Mouse (Mus musculus): ENCODE measurements at regions not wholly inside any gene's neighbourhood (a gene's known extent, or its start where the extent isn't known, plus 50 kb on each side); places are given as distances from the start of the nearest gene placed in this dataset.

DNA sequence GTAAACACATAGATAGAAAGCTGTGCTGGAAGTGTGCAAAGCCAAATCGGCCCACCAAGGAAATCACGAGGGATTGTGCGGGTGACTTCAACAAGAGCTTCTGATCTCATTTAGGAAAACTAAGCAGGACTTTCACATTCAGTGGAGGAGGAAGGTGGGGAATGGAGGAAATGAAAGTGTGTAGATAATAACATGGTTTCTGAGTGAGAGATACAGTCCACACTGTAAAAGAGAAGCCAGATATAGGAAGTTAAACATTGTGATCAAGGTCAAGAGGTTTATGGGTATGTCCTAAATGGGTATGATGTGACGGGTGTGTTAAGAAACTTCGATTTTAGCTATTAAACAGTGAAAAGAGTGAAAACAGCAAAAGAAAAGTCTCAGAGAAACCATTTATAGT, 310.1 kb upstream of the Actbl2 start:
- ATAC-seq (ENCODE audit: insufficient number of reproducible peaks, low FRiP score, low TSS enrichment), result no peak

GRCm38 (mm10) chr13:110960212-110960611, 294.6 kb upstream of the Actbl2 start:
- no peak for ATAC-seq (ENCODE audit: insufficient number of reproducible peaks, low FRiP score, low TSS enrichment)

- no peak; the same call in 1 of the 2 replicates for ATAC-seq (ENCODE audit: insufficient number of reproducible peaks, low FRiP score, low TSS enrichment)
Observed at GRCm38 (mm10) chr13:110967109-110967508, 287.7 kb upstream of the Actbl2 start.

DNA sequence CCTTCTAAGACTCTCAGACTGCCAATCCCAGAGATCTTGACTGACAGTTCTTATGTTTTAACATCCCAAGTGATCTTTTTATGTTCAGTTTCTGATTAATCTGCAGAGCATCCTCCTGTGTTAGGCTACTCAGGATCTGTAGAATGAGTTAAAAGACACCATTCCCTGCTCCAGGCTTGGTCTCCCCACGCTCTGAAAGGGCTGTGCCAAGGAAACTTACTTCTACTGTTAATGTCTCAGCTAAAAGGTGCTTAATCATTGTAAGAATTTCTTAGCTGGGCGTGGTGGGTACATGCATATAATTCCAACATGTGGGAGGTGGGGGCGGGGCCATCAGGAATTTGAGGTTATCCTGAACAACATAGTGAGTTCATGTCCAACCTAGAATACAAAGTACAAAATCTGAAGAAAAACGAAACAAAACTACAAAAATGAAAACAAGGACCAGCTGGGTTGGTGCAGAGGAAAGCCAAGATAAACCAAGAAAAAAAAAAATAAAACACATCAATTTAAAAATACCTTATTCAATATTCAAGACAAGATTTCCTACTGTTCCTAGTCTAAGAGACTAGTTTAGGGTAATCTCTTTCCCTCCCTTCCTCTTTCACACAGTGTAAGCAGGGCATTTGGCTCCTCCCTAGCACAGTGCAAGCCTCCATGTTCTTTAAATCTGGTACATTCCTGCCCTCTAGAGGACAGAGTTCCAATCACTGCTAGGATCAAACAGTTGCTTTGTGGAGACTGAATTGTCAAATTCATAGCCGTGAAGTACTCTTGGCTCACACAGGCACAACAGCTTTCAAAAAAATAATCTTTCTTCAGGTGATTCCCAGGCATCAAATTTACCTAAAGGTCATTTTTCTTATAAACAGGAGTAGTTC, 286.9 kb upstream of the Actbl2 start:
- peak; percentile 92 for ATAC-seq (ENCODE audit: insufficient number of reproducible peaks, low FRiP score, low TSS enrichment)

DNA sequence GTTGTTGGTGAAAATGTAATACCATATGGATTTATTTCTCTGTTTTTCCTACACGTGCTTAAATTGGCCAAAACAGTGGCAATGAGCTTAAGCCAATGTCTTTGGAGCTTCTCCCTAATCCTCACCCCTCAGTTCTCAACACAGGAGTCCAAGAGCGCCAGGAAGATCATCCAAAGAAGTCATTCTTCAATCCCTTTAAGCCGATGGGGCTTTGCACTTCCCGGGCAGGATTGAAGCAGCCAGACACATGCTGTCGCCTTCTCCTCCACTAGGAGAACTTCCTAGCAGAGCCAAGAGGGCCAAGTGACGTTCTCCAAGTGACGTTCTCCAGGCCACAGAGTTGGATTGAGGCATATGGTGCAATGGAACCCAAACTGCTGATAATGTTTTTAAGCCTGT, 286.3 kb upstream of the Actbl2 start:
- ATAC-seq (ENCODE audit: insufficient number of reproducible peaks, low FRiP score, low TSS enrichment), result peak; percentile 57; the same call in 1 of the 2 replicates

GRCm38 (mm10) chr13:110977379-110977778, 277.4 kb upstream of the Actbl2 start:
- ATAC-seq (ENCODE audit: insufficient number of reproducible peaks, low FRiP score, low TSS enrichment), result no peak

GRCm38 (mm10) chr13:110978022-110978421, 276.8 kb upstream of the Actbl2 start:
- ATAC-seq (ENCODE audit: insufficient number of reproducible peaks, low FRiP score, low TSS enrichment), result no peak

- no peak for ATAC-seq (ENCODE audit: insufficient number of reproducible peaks, low FRiP score, low TSS enrichment)
Observed at GRCm38 (mm10) chr13:110990677-110991076, 264.1 kb upstream of the Actbl2 start.

DNA sequence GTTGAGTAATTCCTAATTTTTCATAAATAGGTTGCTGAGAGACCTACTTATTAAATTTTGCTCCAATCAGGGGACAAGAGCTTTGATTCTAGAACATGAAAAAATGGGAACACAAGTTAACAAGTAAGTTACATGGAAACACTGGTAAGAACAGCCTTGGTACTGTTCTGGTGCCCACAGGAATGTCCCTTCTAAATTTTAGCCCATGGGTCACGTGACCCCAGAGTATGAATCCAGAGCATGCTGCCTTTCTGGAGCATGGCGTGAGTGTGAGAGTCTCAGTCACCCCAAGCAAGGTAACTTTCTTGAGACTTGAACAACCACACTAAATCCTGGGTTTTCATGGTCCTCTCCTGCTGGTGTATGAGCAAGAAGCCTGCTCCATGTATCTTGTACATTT, 263.7 kb upstream of the Actbl2 start:
- ATAC-seq (ENCODE audit: insufficient number of reproducible peaks, low FRiP score, low TSS enrichment), result no peak

DNA sequence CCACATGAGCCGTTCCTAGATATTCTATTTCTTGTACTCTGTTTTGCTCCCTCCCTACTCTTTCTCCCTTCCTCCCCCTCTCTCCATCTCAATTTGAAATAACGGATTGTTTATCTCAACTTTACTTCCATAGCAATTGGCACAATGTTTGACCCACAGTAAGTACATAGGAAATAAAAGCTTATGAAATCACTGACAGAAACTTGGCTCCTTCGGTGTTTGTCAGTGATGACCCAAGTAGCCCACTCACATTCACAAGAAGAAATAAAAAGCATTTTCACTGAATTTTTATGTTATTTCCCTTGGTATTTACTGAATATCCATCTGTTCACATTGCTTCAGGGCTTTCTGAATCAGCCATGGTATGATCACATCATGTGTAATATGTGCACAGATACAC, 260.2 kb upstream of the Actbl2 start:
- no peak for ATAC-seq (ENCODE audit: insufficient number of reproducible peaks, low FRiP score, low TSS enrichment)

- ATAC-seq (ENCODE audit: insufficient number of reproducible peaks, low FRiP score, low TSS enrichment), result no peak
Observed at GRCm38 (mm10) chr13:111002670-111003069, 252.1 kb upstream of the Actbl2 start.

DNA sequence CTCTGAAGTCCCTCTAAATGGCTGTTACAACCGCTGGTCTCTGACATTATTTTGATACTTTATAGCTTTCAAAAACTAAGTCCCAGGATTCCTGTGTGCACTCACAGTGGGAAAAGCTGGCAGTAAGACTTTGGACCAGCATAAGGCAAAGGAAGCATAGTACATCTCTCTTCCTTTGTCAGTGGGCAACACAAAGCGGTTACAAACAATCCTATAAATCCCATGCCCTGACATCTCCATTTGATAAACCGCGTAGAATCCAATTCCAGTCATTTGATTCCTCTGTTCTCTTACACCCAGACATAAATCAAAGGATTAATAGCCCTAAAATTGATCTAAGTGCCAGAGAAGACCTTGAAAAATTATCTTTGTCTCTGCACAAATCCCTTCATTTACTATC, 240.7 kb upstream of the Actbl2 start:
- no peak for ATAC-seq (ENCODE audit: insufficient number of reproducible peaks, low FRiP score, low TSS enrichment)

DNA sequence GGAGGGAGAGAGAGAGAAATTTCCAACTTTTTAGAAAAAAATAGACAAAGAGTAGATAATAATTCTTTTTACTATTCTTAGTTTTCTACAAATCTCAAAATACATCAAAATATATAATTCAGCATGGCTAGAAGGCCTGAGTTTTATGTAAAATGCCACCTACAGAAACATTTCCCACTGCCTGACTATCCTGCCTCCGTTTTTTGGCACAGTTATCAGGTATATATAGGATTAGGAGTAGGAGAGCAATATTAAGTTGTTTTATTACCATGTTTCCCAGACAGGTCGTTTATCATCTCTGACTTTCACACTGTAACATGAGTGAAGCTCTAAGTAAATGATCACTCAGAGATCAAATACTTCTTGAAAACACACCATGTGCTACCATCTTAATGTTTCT, 224.7 kb upstream of the Actbl2 start:
- ATAC-seq (ENCODE audit: insufficient number of reproducible peaks, low FRiP score, low TSS enrichment), result no peak

DNA sequence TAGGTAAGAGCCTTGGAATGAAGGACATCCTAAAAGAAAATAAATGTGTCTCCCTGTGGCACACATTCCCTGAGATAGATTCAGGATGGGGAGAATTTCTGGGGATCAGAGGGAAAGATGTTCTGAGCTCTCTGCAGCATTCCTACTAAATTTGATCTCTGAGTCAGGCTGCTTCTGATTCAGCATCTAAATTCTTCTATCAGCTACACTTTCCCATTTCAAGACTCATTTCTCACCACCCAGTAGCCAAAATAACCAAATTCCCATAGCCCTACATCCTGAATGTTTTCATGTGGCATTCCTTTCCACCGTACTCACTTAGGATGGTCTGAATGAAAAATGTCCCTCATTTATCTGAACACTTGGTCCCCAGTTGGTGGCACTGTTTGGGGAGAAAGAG, 223.2 kb upstream of the Actbl2 start:
- ATAC-seq (ENCODE audit: insufficient number of reproducible peaks, low FRiP score, low TSS enrichment), result no peak

DNA sequence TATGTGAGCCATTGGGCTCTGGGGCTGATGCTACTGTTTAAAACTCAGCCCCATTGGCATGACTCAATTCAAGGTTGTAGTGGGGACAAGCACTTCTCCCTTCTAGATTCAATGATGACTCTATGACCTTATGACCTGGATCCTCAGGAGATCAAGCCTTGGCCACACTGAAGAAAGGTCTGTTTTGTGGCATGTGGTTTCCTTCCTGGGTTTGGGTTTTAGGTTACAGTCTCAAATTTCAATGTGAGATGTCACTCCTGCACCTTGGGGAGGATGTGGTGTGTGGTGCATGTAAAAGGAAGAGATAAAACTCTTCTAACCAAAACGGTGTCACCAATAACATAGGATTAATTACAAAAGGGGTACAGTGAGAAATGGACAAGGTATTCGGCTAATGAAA, 211.2 kb upstream of the Actbl2 start:
- no peak for ATAC-seq (ENCODE audit: insufficient number of reproducible peaks, low FRiP score, low TSS enrichment)

DNA sequence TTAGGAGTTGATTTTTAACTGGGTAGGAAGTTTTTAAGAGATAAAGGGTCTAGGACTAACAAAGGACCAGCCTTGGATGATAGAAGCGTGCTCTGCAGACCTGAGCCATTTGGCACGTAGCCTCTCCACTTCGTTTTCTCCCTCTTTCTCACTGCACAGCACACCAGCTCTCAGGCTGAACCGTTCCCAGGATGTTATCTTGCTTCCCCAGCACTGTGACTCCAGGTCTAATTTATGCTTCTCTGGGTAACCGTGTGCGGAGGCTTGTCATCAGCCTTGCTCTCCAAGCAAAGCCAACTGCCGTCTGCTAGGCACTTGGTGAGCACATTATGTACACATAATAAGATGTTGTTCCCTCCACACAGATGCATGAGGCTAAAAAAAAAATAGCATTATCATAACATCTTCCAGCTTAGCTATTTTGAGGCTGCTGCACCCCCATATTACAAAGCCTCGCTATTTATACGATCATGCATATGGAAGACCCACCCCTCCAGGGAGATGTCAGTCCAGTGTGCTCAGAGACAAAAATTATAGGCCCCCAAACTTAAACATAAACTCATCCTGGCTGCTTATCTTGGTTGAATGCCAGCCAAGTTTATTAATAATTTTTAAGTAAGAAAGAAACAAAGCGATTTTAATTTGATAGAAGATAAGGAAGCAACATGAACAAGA, 210.3 kb upstream of the Actbl2 start:
- ATAC-seq (ENCODE audit: insufficient number of reproducible peaks, low FRiP score, low TSS enrichment), result no peak

DNA sequence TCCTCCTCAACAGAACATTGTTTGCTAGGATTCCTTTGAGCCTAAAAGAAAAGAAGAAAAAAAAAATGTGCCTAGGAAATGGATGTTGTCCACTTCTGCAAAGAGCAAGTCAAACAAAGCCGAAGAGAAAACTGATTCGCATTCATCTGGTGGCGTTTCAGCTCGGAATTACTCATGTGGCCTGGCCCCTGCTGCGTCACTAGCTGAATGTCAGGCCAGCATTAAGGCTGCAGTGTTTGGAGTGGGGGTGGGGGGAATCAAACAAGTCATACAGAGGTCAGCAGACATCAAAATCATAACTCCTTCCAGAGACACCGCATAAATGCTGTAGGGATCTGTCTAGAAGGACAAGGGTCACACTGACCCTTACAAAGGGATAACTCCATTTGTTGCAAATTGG, 204.7 kb upstream of the Actbl2 start:
- no peak for ATAC-seq (ENCODE audit: insufficient number of reproducible peaks, low FRiP score, low TSS enrichment)

GRCm38 (mm10) chr13:111055817-111056216, 199.0 kb upstream of the Actbl2 start:
- no peak for ATAC-seq (ENCODE audit: insufficient number of reproducible peaks, low FRiP score, low TSS enrichment)

DNA sequence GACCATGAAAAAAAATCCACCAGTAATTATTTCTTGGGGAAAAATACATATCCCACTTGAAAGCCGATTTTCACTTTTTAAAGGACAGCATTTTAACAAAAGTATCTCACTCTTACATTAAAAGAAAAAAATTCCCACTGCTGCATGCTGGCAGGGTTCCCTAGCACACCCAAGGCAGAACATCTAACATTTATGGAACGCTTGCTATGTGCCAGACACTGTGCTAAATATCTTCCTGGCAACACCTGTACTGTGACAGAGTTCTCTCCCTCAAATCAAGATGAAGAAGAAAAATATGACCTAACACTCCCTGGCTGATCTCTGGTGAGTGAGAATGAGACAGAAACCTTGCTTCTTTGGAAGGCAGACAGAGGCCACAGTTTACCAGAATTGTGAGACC, 167.1 kb upstream of the Actbl2 start:
- no peak for ATAC-seq (ENCODE audit: insufficient number of reproducible peaks, low FRiP score, low TSS enrichment)

- no peak for ATAC-seq (ENCODE audit: insufficient number of reproducible peaks, low FRiP score, low TSS enrichment)
Observed at GRCm38 (mm10) chr13:111096071-111096470, 158.7 kb upstream of the Actbl2 start.

GRCm38 (mm10) chr13:111097336-111097735, 157.5 kb upstream of the Actbl2 start:
- ATAC-seq (ENCODE audit: insufficient number of reproducible peaks, low FRiP score, low TSS enrichment), result no peak

DNA sequence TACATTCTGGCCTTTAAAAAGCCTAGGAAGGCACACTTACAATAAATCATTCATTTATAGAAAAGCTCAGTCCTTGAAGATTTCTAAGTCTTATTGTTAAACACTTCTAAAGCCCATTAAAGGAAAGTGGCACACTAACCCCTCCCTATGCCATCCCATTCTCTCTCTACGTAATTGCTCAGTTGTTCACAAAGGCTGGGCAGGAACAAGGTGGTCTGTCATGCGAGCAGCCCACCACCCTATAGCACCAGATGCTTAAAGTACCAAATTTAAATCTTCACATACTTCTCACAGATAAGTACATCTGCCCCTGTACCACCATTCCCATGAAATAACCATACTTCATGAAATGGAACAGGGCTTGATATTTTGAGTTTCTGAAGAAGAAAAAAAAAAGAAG, 156.1 kb upstream of the Actbl2 start:
- no peak for ATAC-seq (ENCODE audit: insufficient number of reproducible peaks, low FRiP score, low TSS enrichment)
